Mouse (Mus musculus): ENCODE results near the gene Serpina1e. TPM values are rescaled to one million over a fixed set of nuclear protein-coding genes. Genes with fewer than 3 reads are reported as not detected.

Gene Serpina1e
- polyA plus RNA-seq, 1 experiment = 0.53 TPM

Other genes with a start within 250 kb of the Serpina1e start
- gene Serpina1d, start 185.4 kb downstream of the Serpina1e start, polyA plus RNA-seq (2012; fragmentation: generic; extraction: Trizol) = 0.12 TPM
- not detected for gene Serpina1b, start 128.6 kb downstream of the Serpina1e start, polyA plus RNA-seq (2012; fragmentation: generic; extraction: Trizol)
- not detected for gene Serpina1a, start 95.4 kb downstream of the Serpina1e start, polyA plus RNA-seq (2012; fragmentation: generic; extraction: Trizol)
- gene Serpina1c, start 54.1 kb downstream of the Serpina1e start, polyA plus RNA-seq (2012; fragmentation: generic; extraction: Trizol) = not detected
- 0.10 TPM for gene Serpina11, start 31.0 kb upstream of the Serpina1e start, polyA plus RNA-seq (2012; fragmentation: generic; extraction: Trizol)
- gene Serpina9, start 54.8 kb upstream of the Serpina1e start, polyA plus RNA-seq (2012; fragmentation: generic; extraction: Trizol) = 0.14 TPM
- gene Serpina12, start 85.5 kb upstream of the Serpina1e start, polyA plus RNA-seq (2012; fragmentation: generic; extraction: Trizol) = 0.16 TPM
- gene Serpina5, start 142.1 kb upstream of the Serpina1e start, polyA plus RNA-seq (2012; fragmentation: generic; extraction: Trizol) = not detected
- gene Serpina3a, start 153.7 kb upstream of the Serpina1e start, polyA plus RNA-seq (2012; fragmentation: generic; extraction: Trizol) = not detected
- gene Serpina3b, start 169.0 kb upstream of the Serpina1e start, polyA plus RNA-seq (2012; fragmentation: generic; extraction: Trizol) = not detected
- not detected for gene Serpina3c, start 194.9 kb upstream of the Serpina1e start, polyA plus RNA-seq (2012; fragmentation: generic; extraction: Trizol)

All from myocyte (in vitro differentiated cells).